Mouse (Mus musculus) embryo, embryonic 9.5 days (tissue): ENCODE measurements at regions not wholly inside any gene's neighbourhood (a gene's known extent, or its start where the extent isn't known, plus 50 kb on each side); places are given as distances from the start of the nearest gene placed in this dataset.

Experiments used
- DNase-seq: peaks from one replicate; pipeline ENCODE4 v3.0.0-alpha.2; 2017; ENCODE audit errors: extremely low spot score

GRCm38 (mm10) chr3:19747361-19747760, 118.9 kb upstream of the 1700064H15Rik start:
- DNase-seq: no peak

GRCm38 (mm10) chr3:19751946-19752345, 123.5 kb upstream of the 1700064H15Rik start:
- DNase-seq: no peak

- no peak for DNase-seq
These were observed 125.5 kb upstream of the 1700064H15Rik start for GRCm38 (mm10) chr3:19754011-19754410.

- DNase-seq: no peak
These were observed 126.2 kb upstream of the 1700064H15Rik start for GRCm38 (mm10) chr3:19754636-19755035.

- no peak for DNase-seq
These were observed 126.7 kb upstream of the 1700064H15Rik start for GRCm38 (mm10) chr3:19755136-19755535.

- DNase-seq: no peak
These were observed 158.2 kb upstream of the Cp start for GRCm38 (mm10) chr3:19798543-19799106.

- DNase-seq: no peak
These were observed 146.8 kb upstream of the Cp start for GRCm38 (mm10) chr3:19810034-19810433.

- no peak for DNase-seq
These were observed 131.9 kb upstream of the Cp start for GRCm38 (mm10) chr3:19824904-19825303.

GRCm38 (mm10) chr3:19828518-19829246, 128.2 kb upstream of the Cp start:
- DNase-seq: no peak

- no peak for DNase-seq
These were observed 127.1 kb upstream of the Cp start for GRCm38 (mm10) chr3:19829752-19830151.

GRCm38 (mm10) chr3:19848031-19848735, 108.7 kb upstream of the Cp start:
- no peak for DNase-seq

- DNase-seq: no peak
These were observed 108.1 kb upstream of the Cp start for GRCm38 (mm10) chr3:19848736-19849269.

- no peak for DNase-seq
These were observed 74.2 kb upstream of the Cp start for GRCm38 (mm10) chr3:19882623-19883022.

GRCm38 (mm10) chr3:19888405-19888804, 68.4 kb upstream of the Cp start:
- DNase-seq: no peak

- no peak for DNase-seq
These were observed 62.6 kb upstream of the Cp start for GRCm38 (mm10) chr3:19894258-19894629.

GRCm38 (mm10) chr3:19894630-19895578, 62.0 kb upstream of the Cp start:
- DNase-seq: peak; percentile 94

- no peak for DNase-seq
These were observed 61.1 kb upstream of the Cp start for GRCm38 (mm10) chr3:19895755-19896154.

- DNase-seq: no peak
These were observed 59.7 kb upstream of the Cp start for GRCm38 (mm10) chr3:19897140-19897539.

GRCm38 (mm10) chr3:19902226-19902625, 54.6 kb upstream of the Cp start:
- no peak for DNase-seq

- peak; percentile 62 for DNase-seq
These were observed 52.2 kb upstream of the Cp start for GRCm38 (mm10) chr3:19904446-19905275.
